Mouse (Mus musculus): ENCODE results near the gene Pard3. TPM values are rescaled to one million over a fixed set of nuclear protein-coding genes. Genes with fewer than 3 reads are reported as not detected.

Gene Pard3
- polyA plus RNA-seq, 1 experiment = 51.2 TPM

DNA sequence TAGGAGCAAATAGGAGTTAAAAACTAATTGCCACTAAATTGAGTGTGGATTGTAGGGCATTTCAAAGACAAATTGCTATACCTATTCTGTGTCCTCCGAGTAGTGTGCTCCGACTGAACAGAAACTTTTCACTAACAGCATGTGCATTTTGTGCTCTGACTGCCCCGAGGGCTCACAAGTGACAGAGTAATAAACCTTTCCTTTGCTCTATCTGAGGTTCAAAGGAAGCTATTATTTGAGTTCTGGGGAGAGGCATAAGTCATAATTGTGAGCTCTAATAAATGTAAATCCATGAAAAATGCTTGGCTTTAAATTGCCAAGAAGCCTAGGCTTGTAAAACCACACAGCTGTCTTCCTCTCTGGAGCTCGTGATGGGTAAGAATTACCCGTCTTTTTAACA lies 156.5 kb downstream of the Pard3 start:
- 70% methylated on average over 5 of the region's 5 CpGs for WGBS

DNA sequence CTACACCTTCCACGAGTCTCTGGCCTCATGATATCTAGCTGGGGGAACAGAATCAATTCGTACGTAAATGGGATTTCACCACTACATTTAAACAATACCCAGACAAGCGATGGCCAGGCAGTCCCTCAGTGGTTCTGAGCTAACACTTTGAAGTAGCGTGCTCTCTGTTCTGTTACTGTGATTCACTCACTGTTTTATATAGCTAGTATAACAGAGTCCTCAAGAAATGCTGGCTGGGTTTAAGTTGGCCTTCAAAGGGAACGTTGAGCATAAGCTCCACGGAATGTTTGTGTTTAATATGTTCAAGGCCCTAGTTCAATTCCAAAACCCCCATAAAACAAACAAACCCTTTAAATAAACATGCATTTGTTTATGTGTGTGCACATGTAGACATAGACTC lies 156.9 kb downstream of the Pard3 start:
- no peaks in the 10 kb centered on the region for H3K36me3 ChIP-seq (ENCODE audit: control insufficient read depth, insufficient read depth, low read length)
- no peaks in the 10 kb centered on the region for H3K27me3 ChIP-seq (replicated peaks; ENCODE audit: control insufficient read depth, insufficient read depth, low read length)
- H3K27ac ChIP-seq (ENCODE audit: insufficient read depth, low read depth, low read length) = no peak overlapping the region
- no peaks in the 10 kb centered on the region for H3K4me1 ChIP-seq (ENCODE audit: control insufficient read depth, insufficient read depth, low read length)
- no peak for DNase-seq
- TF ChIP-seq CTCF (conservative IDR thresholded peaks at IDR 0.05; ENCODE audit: insufficient read depth, insufficient read length, low read depth, low read length) = no peak
- no peak for TF ChIP-seq POLR2A (IDR thresholded peaks at IDR 0.05; ENCODE audit: low read depth, low read length)
- H3K4me3 ChIP-seq (ENCODE audit: insufficient read depth, low read depth, low read length) = no peak overlapping the region
- WGBS = 78% methylated on average over 7 of the region's 7 CpGs

More for the DNA sequence above, 156.5 kb downstream of the Pard3 start:
- Histone ChIP-seq H3K4me3 (ENCODE audit: insufficient read depth, low read depth, low read length) (no peak overlapping the region), H3K27ac (ENCODE audit: insufficient read depth, low read depth, low read length) (no peak overlapping the region), H3K4me1 (ENCODE audit: control insufficient read depth, insufficient read depth, low read length) (no peaks in the 10 kb centered on the region), H3K36me3 (ENCODE audit: control insufficient read depth, insufficient read depth, low read length) (no peaks in the 10 kb centered on the region), H3K27me3 (replicated peaks; ENCODE audit: control insufficient read depth, insufficient read depth, low read length) (no peaks in the 10 kb centered on the region)
- no peak for DNase-seq
- no peak for TF ChIP-seq POLR2A (IDR thresholded peaks at IDR 0.05; ENCODE audit: low read depth, low read length)

DNA sequence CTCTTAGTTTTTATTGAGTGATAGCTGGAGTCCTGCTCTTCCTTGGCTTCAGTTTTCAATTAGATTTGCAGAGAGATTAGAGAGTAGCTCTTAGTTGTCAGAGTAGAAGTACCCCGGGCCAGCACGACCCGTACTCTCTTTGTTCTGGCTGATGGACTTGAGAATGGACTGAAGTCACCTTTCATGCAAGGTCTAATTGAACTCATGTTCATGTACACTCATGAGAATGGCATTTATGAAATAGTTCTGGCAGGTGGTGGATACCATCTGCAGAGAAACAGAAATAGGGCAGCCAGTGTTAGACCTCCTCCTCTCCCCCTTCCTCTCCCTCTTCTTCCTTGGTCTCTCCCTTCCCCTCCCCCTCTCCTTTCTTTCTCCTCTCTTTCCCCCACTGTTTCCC lies 158.7 kb downstream of the Pard3 start:
- Histone ChIP-seq H3K36me3 (ENCODE audit: control insufficient read depth, insufficient read depth, low read length) (no peaks in the 10 kb centered on the region), H3K4me3 (ENCODE audit: insufficient read depth, low read depth, low read length) (no peak overlapping the region), H3K4me1 (ENCODE audit: control insufficient read depth, insufficient read depth, low read length) (peaks cover 3% of the 10 kb centered on the region; the same call in 1 of the 2 replicates), H3K27ac (ENCODE audit: insufficient read depth, low read depth, low read length) (no peak overlapping the region), H3K27me3 (replicated peaks; ENCODE audit: control insufficient read depth, insufficient read depth, low read length) (no peaks in the 10 kb centered on the region)
- no peak for DNase-seq
- TF ChIP-seq POLR2A (IDR thresholded peaks at IDR 0.05; ENCODE audit: low read depth, low read length) (no peak), CTCF (conservative IDR thresholded peaks at IDR 0.05; ENCODE audit: insufficient read depth, insufficient read length, low read depth, low read length) (no peak)
- WGBS = 59% methylated on average over 3 of the region's 3 CpGs

DNA sequence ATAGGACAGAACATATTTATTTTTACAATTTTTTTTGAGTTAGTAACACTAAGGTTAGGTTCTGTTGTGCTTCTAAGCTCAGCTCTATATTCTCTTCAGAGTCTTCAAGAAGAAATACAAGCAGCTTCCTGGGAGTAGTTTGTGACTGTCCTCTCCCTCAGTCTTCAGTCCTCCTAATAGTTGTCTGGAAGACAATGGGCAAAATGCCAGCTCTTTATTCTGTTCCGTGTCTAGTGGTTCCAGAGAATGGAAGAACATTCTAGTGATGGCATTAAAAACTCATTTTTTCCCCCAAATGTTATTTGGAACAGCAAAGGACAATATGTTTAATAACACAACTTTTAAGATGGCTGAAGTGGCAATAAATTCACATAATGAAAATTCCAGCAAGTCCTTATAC lies 163.3 kb downstream of the Pard3 start:
- WGBS = 23% methylated on average over 1 of the region's 1 CpGs
- TF ChIP-seq POLR2A (IDR thresholded peaks at IDR 0.05; ENCODE audit: low read depth, low read length) (no peak), CTCF (conservative IDR thresholded peaks at IDR 0.05; ENCODE audit: insufficient read depth, insufficient read length, low read depth, low read length) (no peak)
- H3K36me3 ChIP-seq (ENCODE audit: control insufficient read depth, insufficient read depth, low read length) = no peaks in the 10 kb centered on the region
- peaks cover 10% of the 10 kb centered on the region; the same call in 1 of the 2 replicates for H3K4me1 ChIP-seq (ENCODE audit: control insufficient read depth, insufficient read depth, low read length)
- H3K27ac ChIP-seq (ENCODE audit: insufficient read depth, low read depth, low read length) = no peak overlapping the region
- no peak for DNase-seq
- no peaks in the 10 kb centered on the region for H3K27me3 ChIP-seq (replicated peaks; ENCODE audit: control insufficient read depth, insufficient read depth, low read length)
- H3K4me3 ChIP-seq (ENCODE audit: insufficient read depth, low read depth, low read length) = no peak overlapping the region

DNA sequence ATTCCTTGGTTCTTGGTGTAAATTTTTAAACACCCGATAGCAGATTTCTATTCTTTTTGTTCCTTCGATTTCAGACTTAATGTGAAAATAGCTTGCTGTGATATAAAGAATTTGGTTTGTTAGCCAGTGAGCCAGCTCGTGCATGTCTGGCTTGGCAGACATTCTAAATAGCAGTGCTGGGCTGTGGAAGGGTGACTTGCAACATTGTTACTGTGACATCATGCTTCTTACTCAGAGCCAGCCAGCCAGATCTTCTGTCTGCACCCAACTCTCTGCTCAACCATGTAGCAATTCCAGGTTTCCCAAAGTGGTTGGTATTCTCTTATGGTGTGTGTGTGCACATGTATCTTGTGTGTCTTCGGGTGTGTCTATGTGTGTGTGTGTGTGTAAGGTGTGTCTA lies 163.7 kb downstream of the Pard3 start:
- H3K4me1 ChIP-seq (ENCODE audit: control insufficient read depth, insufficient read depth, low read length) = peaks cover 10% of the 10 kb centered on the region; the same call in 1 of the 2 replicates
- H3K4me3 ChIP-seq (ENCODE audit: insufficient read depth, low read depth, low read length) = no peak overlapping the region
- no peaks in the 10 kb centered on the region for H3K36me3 ChIP-seq (ENCODE audit: control insufficient read depth, insufficient read depth, low read length)
- H3K27me3 ChIP-seq (replicated peaks; ENCODE audit: control insufficient read depth, insufficient read depth, low read length) = no peaks in the 10 kb centered on the region
- peak; percentile 22 for DNase-seq
- 62% methylated on average over 4 of the region's 4 CpGs for WGBS
- no peak overlapping the region for H3K27ac ChIP-seq (ENCODE audit: insufficient read depth, low read depth, low read length)
- TF ChIP-seq POLR2A (IDR thresholded peaks at IDR 0.05; ENCODE audit: low read depth, low read length) = no peak
- TF ChIP-seq CTCF (conservative IDR thresholded peaks at IDR 0.05; ENCODE audit: insufficient read depth, insufficient read length, low read depth, low read length) = no peak

DNA sequence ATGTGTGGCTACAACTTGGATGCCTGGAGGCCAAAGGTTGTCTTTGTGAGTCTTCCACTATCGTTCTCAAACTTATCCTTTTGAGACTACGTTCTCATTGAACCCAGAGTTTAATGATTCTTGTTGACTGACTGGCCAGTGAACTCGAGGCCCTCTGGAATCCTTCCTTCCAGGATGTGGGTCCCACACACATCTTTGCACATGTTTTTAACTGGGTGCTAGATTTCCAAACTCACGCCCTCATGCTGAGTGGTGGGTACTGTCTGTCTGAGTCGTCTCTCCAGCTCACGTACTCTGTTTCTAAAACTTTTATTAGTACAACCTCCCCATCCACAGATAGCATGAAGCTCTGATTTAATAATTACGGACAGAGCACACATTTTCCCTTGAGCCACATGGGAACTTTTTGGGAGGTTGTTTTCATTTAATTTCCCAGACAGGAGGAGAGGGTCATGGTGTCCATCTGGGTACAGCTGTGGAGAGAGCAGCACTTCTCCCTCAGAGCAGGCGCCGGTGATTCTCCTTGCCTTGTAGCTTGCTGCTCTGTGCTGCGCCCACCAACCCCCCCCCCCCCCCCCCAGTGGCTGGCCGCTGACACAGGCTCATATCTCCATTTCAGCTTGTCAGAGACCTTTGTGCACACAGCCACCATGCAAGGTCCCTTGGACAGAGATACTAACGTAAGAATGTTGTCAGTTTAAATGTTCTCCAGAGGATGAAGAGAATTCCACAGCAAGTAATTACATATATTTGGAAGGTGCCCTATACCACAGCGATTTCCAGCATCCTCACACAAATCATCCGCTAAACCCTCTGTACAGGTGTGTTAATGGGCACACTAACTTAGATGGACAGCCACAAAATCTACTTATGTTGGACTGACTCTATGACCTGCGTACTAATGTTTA lies 165.9 kb downstream of the Pard3 start:
- Histone ChIP-seq H3K4me1 (ENCODE audit: control insufficient read depth, insufficient read depth, low read length) (peaks cover 10% of the 10 kb centered on the region; the same call in 1 of the 2 replicates), H3K27ac (ENCODE audit: insufficient read depth, low read depth, low read length) (no peak overlapping the region), H3K36me3 (ENCODE audit: control insufficient read depth, insufficient read depth, low read length) (no peaks in the 10 kb centered on the region), H3K27me3 (replicated peaks; ENCODE audit: control insufficient read depth, insufficient read depth, low read length) (no peaks in the 10 kb centered on the region), H3K4me3 (ENCODE audit: insufficient read depth, low read depth, low read length) (no peak overlapping the region)
- 54% methylated on average over 15 of the region's 15 CpGs for WGBS
- DNase-seq = peak; percentile 13
- TF ChIP-seq CTCF (conservative IDR thresholded peaks at IDR 0.05; ENCODE audit: insufficient read depth, insufficient read length, low read depth, low read length) (no peak), POLR2A (IDR thresholded peaks at IDR 0.05; ENCODE audit: low read depth, low read length) (no peak)

DNA sequence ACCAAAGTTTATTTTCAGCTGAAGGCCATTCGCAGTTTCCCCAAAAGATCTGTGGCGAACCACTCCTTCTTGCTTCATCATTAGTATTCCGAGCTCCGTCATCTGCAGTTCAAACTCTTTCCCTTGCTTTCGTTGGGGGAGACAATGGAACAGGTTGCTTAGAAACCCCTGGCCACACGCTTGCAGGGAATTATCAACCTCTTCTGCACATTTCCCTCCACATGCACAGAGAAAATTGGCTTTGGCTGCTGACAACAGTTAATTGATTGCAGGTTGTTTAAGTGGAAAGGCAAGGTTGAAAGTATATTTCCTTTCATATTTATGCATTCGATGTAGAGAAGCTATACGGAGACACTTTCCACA lies 166.5 kb downstream of the Pard3 start:
- DNase-seq = peak; percentile 39
- peaks cover 10% of the 10 kb centered on the region; the same call in 1 of the 2 replicates for H3K4me1 ChIP-seq (ENCODE audit: control insufficient read depth, insufficient read depth, low read length)
- H3K36me3 ChIP-seq (ENCODE audit: control insufficient read depth, insufficient read depth, low read length) = no peaks in the 10 kb centered on the region
- WGBS = 52% methylated on average over 8 of the region's 8 CpGs
- H3K27me3 ChIP-seq (replicated peaks; ENCODE audit: control insufficient read depth, insufficient read depth, low read length) = no peaks in the 10 kb centered on the region
- H3K27ac ChIP-seq (ENCODE audit: insufficient read depth, low read depth, low read length) = no peak overlapping the region
- no peak overlapping the region for H3K4me3 ChIP-seq (ENCODE audit: insufficient read depth, low read depth, low read length)
- TF ChIP-seq CTCF (conservative IDR thresholded peaks at IDR 0.05; ENCODE audit: insufficient read depth, insufficient read length, low read depth, low read length) = no peak
- TF ChIP-seq POLR2A (IDR thresholded peaks at IDR 0.05; ENCODE audit: low read depth, low read length) = no peak
